Comparison of ENCODE assay signal across 9 mouse cellular contexts in genomic region chr4:28298911-28299353, GRCm38 (mm10).
DNase-seq lines count a peak whose midpoint lies in the region; ATAC-seq and TF ChIP-seq lines count a peak whose summit lies in the region.
"Had no signal": no experiment of that assay in that cellular context is flagged by ENCODE, and none has a peak within 500 bp of the region (broad histone marks: within the 10 kb centered on the region; RNA-seq: fewer than 3 reads in every experiment).

No protein-coding gene starts in this region.

- no peak overlapping the region for H3K4me3 ChIP-seq in kidney, adult 2 months (ENCODE audit: insufficient read depth, low read depth, low read length)

- no peaks in the 10 kb centered on the region for H3K27me3 ChIP-seq in kidney, adult 2 months (replicated peaks; ENCODE audit: control insufficient read depth, insufficient read depth, low read length)
- H3K27me3 ChIP-seq: Patski had no signal

- TF ChIP-seq POLR2A in kidney, adult 2 months (IDR thresholded peaks at IDR 0.05; ENCODE audit: low read depth, low read length), result no peak

- 36% methylated on average over 7 of the region's 7 CpGs for WGBS in kidney, adult 2 months

- intact Hi-C loops in left cerebral cortex, postnatal 36 days (cut with DNase I), result loop anchor here (2.0 to 10.0 kb wide), 2 partner anchors 400 to 506 kb away; no protein-coding TSS in a partner anchor
- intact Hi-C loops in gastrocnemius, postnatal 36 days (cut with DNase I), result no loop called here

- peak; percentile 24 to 35 for DNase-seq in kidney, postnatal 4 days
- DNase-seq in kidney, adult 2 months, result no peak
- peak; percentile 64 for DNase-seq in embryo, embryonic 10.5 days (ENCODE audit: low spot score)
- peak; percentile 91 to 93 for DNase-seq in frontal cortex, adult 2 months (ENCODE audit: extremely low spot score in 1 of 2, low spot score in 1 of 2)
- DNase-seq in left cerebral cortex, postnatal 36 days (ENCODE audit: low spot score in 2 of 2), result peak; percentile 84 to 88
- DNase-seq in gastrocnemius, postnatal 36 days, result no peak
- no peak for DNase-seq in kidney, postnatal 25 days

- no peak for ATAC-seq in CD4-positive, CD25-positive, alpha-beta regulatory T cell, adult 4 months
- ATAC-seq: Patski had no signal

- no peak overlapping the region for H3K27ac ChIP-seq in kidney, adult 2 months (ENCODE audit: insufficient read depth, low read depth, low read length)

- H3K36me3 ChIP-seq in kidney, adult 2 months (ENCODE audit: control insufficient read depth, insufficient read depth, low read length), result no peaks in the 10 kb centered on the region

- H3K4me1 ChIP-seq in kidney, adult 2 months (ENCODE audit: control insufficient read depth, insufficient read depth, low read length), result no peaks in the 10 kb centered on the region

- no peak for TF ChIP-seq CTCF in kidney, adult 2 months (conservative IDR thresholded peaks at IDR 0.05; ENCODE audit: insufficient read depth, insufficient read length, low read depth, low read length)

Comparison
In these comparisons a context has a peak if more than half of its experiments do, and no peak if none do; other contexts are left out.
1. DNase-seq: peak in kidney, postnatal 4 days (2 of 2), embryo, embryonic 10.5 days (single experiment), frontal cortex, adult 2 months (2 of 2) and left cerebral cortex, postnatal 36 days (2 of 2); none in kidney, adult 2 months (single experiment), gastrocnemius, postnatal 36 days (0 of 2) and kidney, postnatal 25 days (0 of 2).